Mouse (Mus musculus): ENCODE measurements at regions not wholly inside any gene's neighbourhood (a gene's known extent, or its start where the extent isn't known, plus 50 kb on each side); places are given as distances from the start of the nearest gene placed in this dataset.

DNA sequence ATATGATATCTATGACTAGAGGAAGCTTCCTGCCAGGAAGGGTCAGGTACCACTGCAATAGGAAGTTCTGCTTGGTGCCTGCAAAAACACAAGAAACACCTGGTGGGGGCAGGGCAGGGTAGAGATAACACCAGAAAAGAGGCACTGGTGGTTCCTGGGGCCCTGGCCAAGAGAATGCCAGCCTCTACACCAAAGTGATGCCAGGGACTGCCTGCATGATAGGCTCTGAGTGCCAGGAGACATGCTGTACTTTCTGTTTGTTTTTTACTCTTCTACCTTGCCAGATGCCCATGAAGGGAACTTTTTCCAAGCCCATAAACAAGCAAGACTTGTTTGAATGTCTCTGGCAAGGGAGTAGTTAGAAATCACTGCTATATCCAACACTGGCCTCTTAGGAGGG is 812.9 kb upstream of the 4930452B06Rik start:
- TF ChIP-seq CTCF (IDR thresholded peaks at IDR 0.05; ENCODE audit: low read depth, low read length) (no peak), POLR2A (IDR thresholded peaks at IDR 0.05; ENCODE audit: insufficient read depth, low read length) (no peak)
